Mouse (Mus musculus) bone marrow, adult 2 months (tissue): ENCODE data around the gene Armh3.

Source experiments
- CTCF ChIP-seq: fragments of 200-500 bp; IDR thresholded peaks from 2 replicates; pipeline ENCODE4 v1.5.1; 2011; ENCODE audit warnings: low read length, control low read depth; ENCODE audit not compliant: control insufficient read depth, insufficient read depth
- POLR2A ChIP-seq: fragments of 200-500 bp; IDR thresholded peaks from 2 replicates; pipeline ENCODE4 v1.6.1; 2011; ENCODE audit warnings: low read depth, mild to moderate bottlenecking, control low read depth, low read length, borderline replicate concordance; ENCODE audit not compliant: control insufficient read depth

DNA sequence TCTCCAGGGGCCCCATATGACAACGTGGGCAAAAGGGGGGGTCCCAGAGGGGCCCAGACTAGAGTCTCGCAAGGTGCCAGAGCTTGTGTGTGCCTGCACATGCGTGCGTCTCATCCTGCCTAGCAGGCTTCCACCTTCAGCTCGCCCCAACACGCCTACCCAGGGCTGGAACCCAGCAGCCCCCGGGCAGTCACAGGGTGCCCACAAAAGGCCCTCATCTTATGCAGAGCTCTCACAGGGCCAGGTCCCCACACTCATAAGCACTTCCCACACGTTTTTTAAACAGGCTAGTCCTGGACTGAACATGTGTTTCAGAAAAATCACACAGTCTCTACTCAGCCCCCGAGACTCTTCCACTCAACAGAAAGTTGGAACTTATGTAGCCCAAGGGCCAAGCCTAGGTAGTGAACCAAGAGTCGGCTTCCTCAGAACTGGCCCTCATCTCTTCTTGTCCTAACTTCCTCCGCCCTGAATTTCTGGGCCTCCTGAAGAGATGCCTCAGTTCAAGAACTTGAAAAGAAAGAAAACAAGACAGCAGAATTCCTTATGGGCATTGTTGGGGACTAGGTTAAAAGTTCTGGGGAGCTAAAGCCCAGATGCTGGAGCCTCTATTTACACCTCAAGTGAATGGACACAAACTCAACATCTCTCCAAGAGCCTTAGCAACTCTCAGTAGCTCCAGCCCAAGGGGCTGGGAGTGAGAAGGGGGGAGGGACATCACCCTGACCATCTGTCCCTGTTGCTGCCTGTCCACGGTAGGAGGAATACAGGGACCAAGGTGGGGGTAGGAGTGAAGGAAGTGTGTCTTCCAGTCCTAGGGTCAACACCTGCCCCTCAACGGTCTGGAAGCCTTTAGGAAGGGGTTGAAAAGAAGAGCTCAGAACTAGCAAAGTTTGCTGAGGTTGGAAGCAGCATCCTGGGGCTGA lies 39.9 kb upstream of the Armh3 start:
- no peak for TF ChIP-seq CTCF
- no peak for TF ChIP-seq POLR2A
